Mouse (Mus musculus) cortical plate, adult 2 months (tissue): ENCODE results near the gene Dtd1. TPM values are rescaled to one million over a fixed set of nuclear protein-coding genes. Genes with fewer than 3 reads are reported as not detected.

Experiments
- H3K27ac ChIP-seq: fragments of 200-500 bp; 2 replicates; pipeline ENCODE4 v1.5.1; 2012; ENCODE audit warnings: low read length, control low read depth, inconsistent platforms; ENCODE audit not compliant: insufficient read depth
- H3K4me1 ChIP-seq: fragments of 200-500 bp; 2 replicates; pipeline ENCODE4 v1.6.1; 2011; ENCODE audit warnings: low read length; ENCODE audit not compliant: control insufficient read depth, insufficient read depth
- H3K4me3 ChIP-seq: fragments of 200-500 bp; 2 replicates; pipeline ENCODE4 v1.5.1; 2011; ENCODE audit warnings: mild to moderate bottlenecking, low read length, control low read depth; ENCODE audit not compliant: insufficient read depth
- CTCF ChIP-seq: fragments of 200-500 bp; IDR thresholded peaks from 2 replicates; pipeline ENCODE4 v1.5.1; 2011; ENCODE audit warnings: mild to moderate bottlenecking, control low read depth, low read length; ENCODE audit not compliant: insufficient read depth; ENCODE audit errors: extremely low read depth
- POLR2A ChIP-seq: fragments of 200-500 bp; IDR thresholded peaks from 2 replicates; pipeline ENCODE4 v1.6.1; 2011; ENCODE audit warnings: mild to moderate bottlenecking, low read length, control low read depth; ENCODE audit not compliant: insufficient read depth; ENCODE audit errors: extremely low read depth
- polyA plus RNA-seq: library from polyadenylated mRNA; depleted of rRNA; stranded (reverse); fragments of >200 nt; gene quantifications from 2 replicates; pipeline ENCODE4 v1.2.3, GENCODE M21; 2012

Dtd1 gene
- polyA plus RNA-seq, 1 experiment: 61.9 TPM

DNA sequence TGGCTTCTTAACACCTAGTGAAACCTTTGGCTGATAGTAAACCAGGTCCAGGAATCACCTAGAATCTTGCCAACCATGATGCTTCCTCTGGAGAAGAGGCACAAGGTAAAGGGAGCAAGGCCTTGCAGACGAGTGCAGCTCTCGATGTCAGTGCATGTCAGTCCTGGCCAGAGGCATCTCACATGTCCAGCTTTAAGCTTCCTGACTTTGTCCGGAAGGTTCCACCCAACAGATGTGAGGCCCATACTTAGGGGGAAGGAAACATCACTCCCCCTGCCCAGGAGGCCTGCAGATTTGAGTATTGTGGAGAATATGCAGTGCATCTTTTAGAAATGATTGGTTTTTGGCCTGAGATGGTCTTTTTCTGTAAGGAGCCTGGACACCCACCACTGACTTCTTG is 127.4 kb downstream of the Dtd1 start:
- H3K4me1 ChIP-seq: peaks cover 2% of the 10 kb centered on the region; the same call in 1 of the 2 replicates
- TF ChIP-seq CTCF (no peak), POLR2A (no peak)
- no peak overlapping the region for H3K4me3 ChIP-seq
- no peak overlapping the region for H3K27ac ChIP-seq

DNA sequence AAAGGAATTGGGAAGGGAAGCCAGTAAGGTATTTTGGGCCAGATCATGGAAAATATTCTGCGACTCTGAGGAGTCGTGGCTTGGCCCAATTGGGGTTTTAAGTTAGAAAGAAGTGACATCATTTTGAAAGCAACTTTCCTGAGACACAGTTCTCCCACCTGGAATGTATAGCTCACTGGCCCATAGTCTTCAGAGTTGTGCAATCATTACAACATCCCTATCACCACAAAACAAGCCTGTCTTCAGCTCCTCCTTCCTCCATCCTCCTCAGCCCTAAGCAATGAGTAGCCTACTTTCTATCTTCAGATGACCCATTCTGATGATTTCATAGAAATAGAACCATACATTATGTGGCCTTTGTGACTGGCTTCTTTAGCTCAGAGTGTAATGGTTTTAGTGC is 130.1 kb downstream of the Dtd1 start:
- Histone ChIP-seq H3K4me3 (no peak overlapping the region), H3K4me1 (no peaks in the 10 kb centered on the region), H3K27ac (no peak overlapping the region)
- TF ChIP-seq CTCF (no peak), POLR2A (no peak)

DNA sequence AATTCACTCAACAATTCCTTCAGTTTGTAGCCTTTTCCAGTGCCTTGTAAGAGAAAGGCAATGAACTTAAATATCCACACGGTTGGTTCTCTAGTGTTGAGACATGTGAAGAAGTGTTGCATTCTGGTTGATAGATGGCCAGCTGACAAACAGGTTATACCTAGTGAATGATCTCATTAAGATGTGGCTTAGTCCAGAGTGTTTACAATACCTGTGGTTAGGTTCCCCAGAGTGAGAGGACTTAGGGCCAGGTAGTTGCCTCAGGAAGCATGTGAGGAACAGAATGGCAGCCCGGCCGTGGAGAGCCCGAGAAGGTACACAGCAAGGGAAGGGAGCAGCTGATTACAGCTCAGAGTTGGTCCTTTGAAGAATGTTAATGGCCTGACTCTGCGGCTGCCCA is 138.5 kb downstream of the Dtd1 start:
- peaks cover 2% of the 10 kb centered on the region for H3K4me1 ChIP-seq
- no peak overlapping the region for H3K4me3 ChIP-seq
- no peak overlapping the region for H3K27ac ChIP-seq
- TF ChIP-seq POLR2A: no peak
- TF ChIP-seq CTCF: no peak

DNA sequence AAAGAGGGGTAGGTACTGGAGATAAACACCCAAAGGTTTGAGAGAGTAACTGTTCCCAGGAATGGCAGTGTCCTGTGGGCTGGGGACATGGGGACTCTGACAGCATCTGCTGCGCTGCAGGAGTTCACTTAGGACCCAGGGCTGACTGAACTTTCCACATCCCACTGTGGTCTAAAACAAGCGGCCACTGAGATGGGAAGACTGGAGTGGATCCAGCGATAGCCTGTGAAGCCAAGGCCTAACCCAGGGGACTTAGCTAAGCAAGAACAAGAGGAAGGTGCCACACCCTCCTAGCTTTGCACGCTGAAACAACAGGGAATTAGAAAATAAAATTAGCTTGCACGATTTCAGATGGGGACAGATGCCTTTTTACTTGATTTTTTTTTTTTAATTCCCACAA is 138.9 kb downstream of the Dtd1 start:
- no peak for TF ChIP-seq CTCF
- no peak for TF ChIP-seq POLR2A
- H3K4me3 ChIP-seq: no peak overlapping the region
- H3K4me1 ChIP-seq: peaks cover 2% of the 10 kb centered on the region
- no peak overlapping the region for H3K27ac ChIP-seq

DNA sequence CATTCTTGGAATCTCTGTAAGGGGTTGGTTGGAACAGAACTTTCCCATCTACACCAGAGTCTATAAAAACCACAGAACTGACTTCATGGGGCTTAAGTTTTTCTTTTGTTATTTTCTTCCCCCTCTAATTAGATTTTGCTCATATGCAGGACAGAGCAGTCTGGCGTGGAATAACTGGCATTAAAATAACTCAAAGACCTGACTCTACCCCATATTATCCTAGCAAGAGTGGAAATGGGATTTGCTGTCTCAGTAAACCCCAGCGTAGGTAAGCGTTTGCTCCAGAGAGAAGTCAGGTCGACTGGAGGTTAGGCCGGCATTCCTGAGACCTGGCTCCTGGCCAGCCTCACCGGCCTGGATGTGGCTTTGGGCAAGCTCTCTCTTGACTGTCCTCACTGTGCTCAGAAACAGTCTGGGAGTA is 140.9 kb downstream of the Dtd1 start:
- peaks cover 2% of the 10 kb centered on the region for H3K4me1 ChIP-seq
- H3K4me3 ChIP-seq: no peak overlapping the region
- no peak for TF ChIP-seq CTCF
- no peak for TF ChIP-seq POLR2A
- H3K27ac ChIP-seq: no peak overlapping the region

DNA sequence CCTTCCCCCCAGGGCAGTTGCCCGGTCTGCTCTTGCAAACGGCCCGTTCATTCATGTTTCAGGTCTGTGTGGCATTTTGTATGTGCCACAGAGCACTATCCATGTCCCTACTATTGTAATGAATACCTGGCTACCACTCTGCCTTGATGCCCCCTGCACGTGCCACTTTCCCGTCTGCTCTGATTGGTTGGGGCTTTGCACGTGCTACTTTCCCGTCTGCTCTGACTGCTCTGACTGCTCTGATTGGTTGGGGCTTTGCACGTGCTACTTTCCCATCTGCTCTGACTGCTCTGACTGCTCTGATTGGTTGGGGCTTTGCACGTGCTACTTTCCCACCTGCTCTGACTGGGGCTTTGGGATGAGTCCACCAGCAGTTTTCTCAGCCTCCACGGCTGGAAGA is 142.3 kb downstream of the Dtd1 start:
- peaks cover 5% of the 10 kb centered on the region for H3K4me1 ChIP-seq
- no peak overlapping the region for H3K27ac ChIP-seq
- TF ChIP-seq CTCF (no peak), POLR2A (no peak)
- no peak overlapping the region for H3K4me3 ChIP-seq

DNA sequence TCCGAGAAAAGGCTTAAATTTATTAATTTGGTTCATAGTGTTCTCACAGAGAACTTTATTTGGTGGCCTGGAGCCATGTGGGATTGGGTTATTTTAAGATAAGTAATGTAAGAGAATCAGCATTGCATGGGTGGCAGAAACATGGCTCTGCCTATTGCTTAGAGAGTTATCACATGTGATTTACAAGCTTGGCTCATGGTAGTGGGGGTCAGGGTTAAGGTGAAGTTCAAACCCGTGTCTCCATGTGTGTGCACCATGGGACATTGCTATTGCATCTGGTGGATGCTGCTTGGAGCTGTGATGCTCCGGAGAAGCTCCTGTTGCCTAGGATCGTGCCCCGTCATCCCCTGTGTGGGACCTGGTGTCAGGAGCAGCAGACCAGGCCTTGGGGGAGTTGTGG is 143.6 kb downstream of the Dtd1 start:
- H3K4me1 ChIP-seq: peaks cover 5% of the 10 kb centered on the region
- H3K27ac ChIP-seq: no peak overlapping the region
- TF ChIP-seq CTCF (no peak), POLR2A (no peak)
- no peak overlapping the region for H3K4me3 ChIP-seq

DNA sequence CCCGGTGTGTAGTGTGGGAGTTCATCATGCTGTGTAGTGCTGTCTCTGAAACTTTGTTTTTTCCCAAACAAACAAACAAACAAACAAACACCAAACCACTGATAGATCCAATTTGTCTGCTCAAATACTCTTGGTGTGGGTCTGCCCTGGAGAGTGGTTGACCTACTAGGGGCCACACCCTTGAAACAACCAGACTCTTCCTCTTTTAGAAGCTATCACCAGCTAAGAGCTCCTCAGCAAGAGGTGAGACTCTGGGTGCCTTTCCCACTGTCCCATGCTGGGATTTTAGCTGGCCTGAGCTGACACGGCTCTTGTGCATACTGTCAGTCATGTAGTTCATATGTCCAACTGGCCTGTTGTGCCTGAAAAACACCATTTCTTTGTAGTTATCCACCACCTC is 145.6 kb downstream of the Dtd1 start:
- H3K4me1 ChIP-seq: peaks cover 3% of the 10 kb centered on the region; the same call in 1 of the 2 replicates
- no peak overlapping the region for H3K4me3 ChIP-seq
- TF ChIP-seq CTCF (no peak), POLR2A (no peak)
- no peak overlapping the region for H3K27ac ChIP-seq

DNA sequence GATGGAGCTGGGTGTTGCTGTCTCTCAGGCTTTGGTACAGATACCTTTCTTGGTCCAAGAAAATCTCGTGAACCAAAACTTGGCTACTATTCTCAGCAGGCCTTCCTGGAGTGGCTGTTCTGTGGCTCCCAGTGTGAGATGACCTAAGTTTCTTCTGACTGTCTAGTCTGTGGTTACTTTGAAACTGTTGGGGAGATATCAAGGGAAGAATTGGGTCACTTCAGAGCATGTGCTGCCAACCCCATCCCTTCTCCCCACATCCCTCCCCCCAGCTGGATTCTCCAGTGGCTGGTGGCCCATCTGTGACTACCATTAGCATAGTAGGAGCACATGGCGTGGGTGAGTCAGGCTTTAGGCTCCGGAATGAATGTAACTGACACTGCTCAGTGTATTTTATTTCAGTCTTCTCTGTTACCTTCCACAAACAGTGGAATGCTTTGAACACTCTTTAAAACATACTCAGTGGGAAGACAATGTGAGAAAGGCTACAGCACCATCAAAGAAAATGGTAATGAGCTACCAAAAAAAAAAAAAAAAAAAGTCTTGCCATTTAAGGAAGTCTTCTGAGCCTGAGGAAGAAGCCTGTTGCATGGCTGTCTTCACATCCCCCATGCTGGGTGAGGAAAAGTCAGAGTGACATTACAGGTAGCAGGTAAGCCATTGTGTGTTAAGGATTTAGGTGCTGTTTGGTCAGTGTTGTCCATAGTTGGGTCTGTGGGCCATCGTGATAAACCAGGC is 146.5 kb downstream of the Dtd1 start:
- Histone ChIP-seq H3K4me3 (no peak overlapping the region), H3K4me1 (peaks cover 3% of the 10 kb centered on the region; the same call in 1 of the 2 replicates), H3K27ac (no peak overlapping the region)
- TF ChIP-seq POLR2A (no peak), CTCF (no peak)

DNA sequence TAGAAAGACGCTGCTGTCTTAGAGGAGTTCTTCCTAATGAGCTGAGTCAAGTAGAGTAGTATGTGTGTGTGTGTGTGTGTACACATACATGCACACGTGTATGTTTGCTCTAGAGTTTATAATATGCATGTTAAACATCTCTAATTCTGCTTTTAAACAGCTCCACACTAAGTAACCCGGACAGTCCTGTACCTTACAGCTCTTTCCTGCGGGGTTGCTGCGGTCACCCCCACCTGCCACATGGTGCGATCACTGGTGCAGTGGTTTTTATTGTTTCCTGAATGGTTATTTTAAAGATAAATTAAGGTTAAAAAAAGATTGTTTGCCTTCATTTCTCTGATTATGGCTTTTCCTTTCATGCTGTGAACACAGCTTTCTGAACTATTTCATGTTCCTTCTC is 153.9 kb downstream of the Dtd1 start:
- H3K27ac ChIP-seq: no peak overlapping the region
- H3K4me1 ChIP-seq: peaks cover 3% of the 10 kb centered on the region; the same call in 1 of the 2 replicates
- TF ChIP-seq CTCF (no peak), POLR2A (no peak)
- H3K4me3 ChIP-seq: no peak overlapping the region

DNA sequence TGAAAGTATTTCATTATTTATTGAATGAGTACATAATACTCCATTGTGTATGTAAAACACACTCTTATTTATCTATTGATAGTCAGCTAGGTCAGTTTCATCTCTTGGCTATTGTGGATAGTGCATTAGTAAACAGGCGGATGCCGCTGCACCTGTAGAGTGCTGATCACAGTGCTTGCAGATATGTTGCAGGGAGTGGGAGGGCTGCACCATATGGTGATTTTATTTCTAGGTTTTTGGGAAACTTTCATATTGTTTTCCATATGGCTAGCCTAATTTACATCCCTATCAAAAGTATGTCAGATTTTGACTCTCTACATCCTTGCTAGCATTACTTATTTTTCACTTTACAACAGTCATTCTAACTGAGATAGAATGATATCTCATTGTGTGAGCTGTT is 155.3 kb downstream of the Dtd1 start:
- Histone ChIP-seq H3K27ac (no peak overlapping the region), H3K4me1 (peaks cover 3% of the 10 kb centered on the region; the same call in 1 of the 2 replicates), H3K4me3 (no peak overlapping the region)
- TF ChIP-seq CTCF (no peak), POLR2A (no peak)
